Mouse (Mus musculus) megakaryocyte-erythroid progenitor cell, adult 5-6 weeks (primary cell): Measurements from ENCODE around the gene Acsl1. TPM values are rescaled to one million over a fixed set of nuclear protein-coding genes. Genes with fewer than 3 reads are reported as not detected.

Experiments
- ATAC-seq: replicated peaks from 2 replicates; pipeline ENCODE4 v1.8.0; 2016; ENCODE audit warnings: mild to moderate bottlenecking, inconsistent platforms; ENCODE audit not compliant: severe bottlenecking, poor library complexity, low FRiP score, low TSS enrichment
- total RNA-seq, 2 experiments: library from RNA; stranded (forward) in 1 of 2; stranded (reverse) in 1 of 2; fragments of 200-1000, 215-1000 nt in 1 of 2; fragments of >200 nt in 1 of 2; fragmentation: Nextera tagmentation in 1 of 2; gene quantifications; 2 replicates each; pipeline ENCODE4 v1.2.3; 2014 to 2017

Gene Acsl1
- total RNA-seq (2014; fragmentation: Nextera tagmentation): 85.5 and 104 TPM in 2 replicates
- 139 and 157 TPM in 2 replicates for total RNA-seq (2017)

- ATAC-seq: peak; percentile 86
Observed at GRCm38 (mm10) chr8:46470792-46471781, at the start of gene Acsl1. TSS of gene Acsl1 (plus strand) at chr8:46471037.

GRCm38 (mm10) chr8:46421515-46421914 is 49.3 kb upstream of the Acsl1 start:
- no peak for ATAC-seq

DNA sequence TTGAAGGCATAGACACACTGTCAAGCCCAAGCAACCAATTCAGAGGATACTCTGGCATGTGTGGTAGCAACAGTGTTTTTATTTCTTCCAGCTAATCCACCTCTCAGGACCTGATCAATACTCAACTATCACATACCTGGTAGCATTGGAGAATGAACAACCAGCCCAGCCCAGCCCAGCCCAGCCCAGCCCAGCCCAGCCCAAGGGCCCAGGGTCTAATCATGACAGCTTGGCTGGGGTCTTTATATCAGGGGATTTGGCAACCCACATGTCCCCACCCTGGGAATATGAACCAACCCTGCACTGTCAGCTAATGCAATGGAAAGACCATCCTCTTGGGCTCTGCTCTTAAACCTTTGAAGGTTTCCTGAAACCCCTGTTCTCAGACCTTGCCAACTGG is 42.9 kb upstream of the Acsl1 start:
- ATAC-seq: no peak

GRCm38 (mm10) chr8:46429871-46430270 is 41.0 kb upstream of the Acsl1 start:
- no peak for ATAC-seq

GRCm38 (mm10) chr8:46431921-46432320 is 38.9 kb upstream of the Acsl1 start:
- ATAC-seq: no peak

DNA sequence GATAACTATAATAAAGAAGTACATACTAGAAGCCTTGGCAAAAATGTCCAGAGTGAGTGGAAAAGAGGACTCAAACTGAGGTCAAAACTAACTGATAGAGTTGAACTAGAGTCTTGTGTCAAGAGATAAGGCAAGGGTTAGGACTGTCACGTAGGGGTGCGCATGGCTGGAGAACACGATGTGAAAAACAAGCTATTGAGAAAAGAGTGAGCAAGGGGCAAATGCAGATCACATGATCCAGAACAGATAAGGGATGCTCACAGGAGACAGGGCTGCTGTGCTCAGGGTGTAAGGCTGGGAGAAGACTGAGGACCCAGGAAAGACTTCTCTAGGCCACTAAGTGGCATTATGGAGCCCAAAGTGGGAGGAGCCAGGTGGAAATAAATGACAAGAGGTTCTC is 38.3 kb upstream of the Acsl1 start:
- ATAC-seq: no peak

DNA sequence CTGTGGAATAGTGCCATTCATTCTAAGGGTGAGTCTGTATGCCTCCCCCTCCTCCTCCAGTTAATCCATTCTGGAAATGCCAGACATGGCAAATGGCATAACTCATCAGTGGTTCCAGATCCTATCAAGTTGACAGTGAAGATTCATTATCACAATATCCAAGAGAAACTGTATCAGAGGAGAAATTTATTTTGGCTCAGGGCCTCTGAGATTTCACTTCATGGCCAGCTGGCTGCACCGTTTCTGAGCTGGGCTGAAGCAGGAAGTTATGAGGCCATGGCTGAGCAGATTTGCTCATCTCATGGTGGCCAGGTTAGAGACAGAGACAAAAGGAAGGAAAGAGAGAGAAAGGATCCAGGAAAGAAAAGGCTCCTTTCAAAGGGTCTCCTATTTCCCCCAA is 37.2 kb upstream of the Acsl1 start:
- no peak for ATAC-seq

GRCm38 (mm10) chr8:46438491-46438890 is 32.3 kb upstream of the Acsl1 start:
- ATAC-seq: no peak

DNA sequence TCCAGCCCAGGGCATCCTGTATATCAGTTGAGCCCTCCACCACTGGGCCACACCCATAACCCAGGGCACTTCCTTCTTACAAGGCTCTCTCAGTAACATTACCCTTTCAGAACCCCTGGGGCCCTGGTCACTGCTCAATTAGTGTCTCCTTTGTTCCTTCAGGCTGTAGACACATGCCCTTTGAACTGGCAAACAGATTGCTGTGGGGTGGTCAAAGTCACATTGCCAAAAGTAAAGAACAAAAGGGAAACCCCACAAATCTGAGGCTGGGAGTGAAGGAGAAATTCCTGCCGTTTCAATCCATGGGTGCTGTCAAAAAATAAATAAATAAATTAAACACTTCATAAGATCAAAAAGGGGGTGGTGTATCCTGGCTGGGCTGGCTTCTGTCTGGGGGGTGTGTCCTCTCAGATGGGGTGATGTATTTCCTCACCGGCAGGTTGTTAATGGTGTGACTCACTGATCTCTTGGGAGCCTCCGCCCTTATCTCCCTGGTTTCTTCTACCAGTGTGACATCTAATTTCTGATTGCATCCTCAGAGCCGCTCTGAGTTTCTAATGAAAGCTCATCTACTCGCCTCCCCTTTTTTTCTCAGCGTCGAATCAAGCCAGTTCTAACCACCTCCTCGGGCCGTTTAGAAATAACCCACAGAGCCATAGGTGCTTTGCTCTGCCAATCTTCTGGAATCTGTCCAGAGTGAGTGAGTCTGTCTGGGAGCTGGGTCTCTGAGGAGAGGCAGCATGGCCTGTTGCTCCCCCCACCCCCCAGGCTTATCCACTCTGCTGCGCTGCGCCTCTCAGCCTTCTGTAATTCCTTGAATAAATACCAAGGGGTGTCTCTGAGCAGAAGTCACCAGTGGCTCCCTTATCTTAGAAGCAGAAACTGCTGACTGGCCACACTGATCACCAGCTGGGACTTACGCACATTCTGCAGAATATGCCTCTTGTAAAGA is 24.6 kb upstream of the Acsl1 start:
- ATAC-seq: peak; percentile 77

- no peak for ATAC-seq
Observed at GRCm38 (mm10) chr8:46447334-46447733, 23.5 kb upstream of the Acsl1 start.

- ATAC-seq: no peak
Observed at GRCm38 (mm10) chr8:46448606-46449005, 22.2 kb upstream of the Acsl1 start.

DNA sequence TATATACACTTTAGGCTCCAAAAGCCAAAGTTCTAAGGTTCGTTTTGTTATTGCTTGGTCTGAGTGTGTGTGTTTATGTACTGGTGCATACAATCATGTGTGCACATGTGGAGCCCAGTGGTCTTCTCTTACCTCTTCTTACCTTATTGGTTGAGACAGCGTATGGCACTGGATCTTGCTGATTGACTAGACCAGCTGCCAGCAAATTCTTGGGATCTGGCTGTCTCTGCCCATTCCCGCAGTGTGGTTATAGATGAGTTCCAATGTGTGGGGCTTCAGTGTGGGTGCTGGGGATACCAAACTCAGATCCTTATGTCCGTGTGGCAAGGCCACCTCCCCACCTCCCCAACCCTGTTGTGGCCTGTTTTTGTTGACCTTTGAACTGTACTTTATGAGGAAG is 21.8 kb upstream of the Acsl1 start:
- no peak for ATAC-seq

- no peak for ATAC-seq
Observed at GRCm38 (mm10) chr8:46449723-46450251, 21.1 kb upstream of the Acsl1 start.

GRCm38 (mm10) chr8:46458215-46458811 is 12.5 kb upstream of the Acsl1 start:
- ATAC-seq: peak; percentile 80

DNA sequence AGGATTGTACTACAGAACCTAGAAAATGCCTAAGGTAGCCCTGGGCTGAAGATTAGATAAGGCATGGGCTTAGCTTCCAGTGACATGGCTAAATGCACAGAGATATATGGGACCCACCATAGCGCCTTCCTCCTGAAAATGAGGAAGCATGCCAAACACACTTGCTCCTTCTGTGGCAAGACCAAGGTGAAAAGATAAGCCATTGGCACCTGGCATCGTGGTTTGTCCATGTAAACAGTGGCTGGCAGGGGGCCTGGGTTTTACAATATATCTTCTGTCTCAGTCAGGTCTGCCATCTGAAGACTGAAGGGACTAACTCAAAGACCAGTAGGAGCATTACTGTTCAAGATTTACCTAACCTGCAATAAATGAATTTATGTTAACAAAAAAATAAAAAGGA is 2.4 kb upstream of the Acsl1 start:
- no peak for ATAC-seq

GRCm38 (mm10) chr8:46469071-46469769 is 1.6 kb upstream of the Acsl1 start:
- no peak for ATAC-seq

DNA sequence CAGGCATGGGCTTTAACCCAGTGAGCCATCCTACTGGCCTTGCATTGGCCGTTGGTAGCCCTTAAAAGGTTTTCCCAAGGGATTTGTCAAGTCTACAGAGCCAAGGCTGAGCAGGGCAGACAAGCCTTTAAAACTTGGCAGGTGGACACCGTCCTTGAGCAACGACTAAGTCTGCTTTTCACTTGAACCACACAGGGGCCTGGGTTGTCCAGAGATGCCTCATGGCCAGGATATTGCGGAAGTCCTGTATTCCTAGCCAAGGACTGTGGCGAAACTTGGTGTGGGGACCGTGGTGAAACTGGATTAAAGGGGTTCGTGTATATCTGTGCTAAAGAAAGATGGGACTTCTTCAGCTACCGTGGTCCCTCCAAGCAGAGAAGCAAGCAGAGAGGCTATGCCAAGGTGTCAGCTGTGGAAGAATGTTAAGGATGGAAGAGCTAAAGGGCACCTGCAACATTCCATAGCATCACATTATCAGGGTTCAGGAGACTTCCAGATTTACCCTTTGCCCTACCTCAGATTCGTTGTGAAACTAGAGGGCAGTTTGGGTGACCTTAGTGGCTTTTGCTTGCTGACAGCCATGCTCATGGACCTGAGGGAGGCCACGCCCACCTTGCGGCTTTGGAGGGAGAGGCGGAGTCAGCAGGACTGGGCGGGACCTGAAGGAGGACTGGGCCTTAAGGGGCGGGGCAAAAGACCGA is 596 bp upstream of the Acsl1 start:
- ATAC-seq: no peak

- ATAC-seq: no peak
Observed at GRCm38 (mm10) chr8:46471926-46472485, 1.2 kb downstream of the Acsl1 start.
